Mouse (Mus musculus) c-Kit-negative CD71-positive TER-119-positive erythroid progenitor cells, embryonic 14.5 days (primary cell): ENCODE data around the gene Lamc1.

ENCODE experiments used
- DNase-seq: peaks from one replicate; pipeline ENCODE4 v3.0.0-alpha.2; 2013; ENCODE audit warnings: low read depth, low spot score

The Lamc1 gene

GRCm38 (mm10) chr1:153192379-153192778 is 140.2 kb downstream of the Lamc1 start:
- DNase-seq, result no peak

- no peak for DNase-seq
These were observed 140.7 kb downstream of the Lamc1 start for GRCm38 (mm10) chr1:153191943-153192329.

- DNase-seq, result no peak
These were observed 141.2 kb downstream of the Lamc1 start for GRCm38 (mm10) chr1:153191237-153191942.

DNA sequence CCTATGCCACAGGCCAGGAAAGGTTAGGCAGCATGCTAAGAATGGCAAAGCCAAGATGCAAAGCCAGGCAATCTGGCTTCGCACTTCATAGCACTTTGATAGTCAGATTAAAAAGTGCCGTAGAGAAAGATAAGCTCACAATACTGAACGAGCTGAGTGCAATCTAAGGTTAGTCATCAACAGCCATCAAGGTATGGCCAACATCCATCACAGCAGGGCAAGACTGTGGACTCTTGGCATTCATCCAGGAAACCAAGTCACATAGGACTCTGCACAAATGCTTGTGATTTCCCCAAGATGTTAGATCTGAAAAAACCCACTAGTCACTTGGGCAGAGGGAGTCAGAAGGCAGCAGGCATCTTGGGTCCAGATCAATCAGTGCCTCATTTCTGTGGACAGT is 144.5 kb downstream of the Lamc1 start:
- DNase-seq, result no peak

GRCm38 (mm10) chr1:153185828-153186803 is 146.5 kb downstream of the Lamc1 start, which contains the start of gene Lamc2:
TSS of gene Lamc2 (minus strand) at chr1:153186447.
- no peak for DNase-seq

- no peak for DNase-seq
These were observed 151.8 kb downstream of the Lamc1 start for GRCm38 (mm10) chr1:153180586-153181289.

GRCm38 (mm10) chr1:153180160-153180559 is 152.4 kb downstream of the Lamc1 start:
- DNase-seq, result no peak

DNA sequence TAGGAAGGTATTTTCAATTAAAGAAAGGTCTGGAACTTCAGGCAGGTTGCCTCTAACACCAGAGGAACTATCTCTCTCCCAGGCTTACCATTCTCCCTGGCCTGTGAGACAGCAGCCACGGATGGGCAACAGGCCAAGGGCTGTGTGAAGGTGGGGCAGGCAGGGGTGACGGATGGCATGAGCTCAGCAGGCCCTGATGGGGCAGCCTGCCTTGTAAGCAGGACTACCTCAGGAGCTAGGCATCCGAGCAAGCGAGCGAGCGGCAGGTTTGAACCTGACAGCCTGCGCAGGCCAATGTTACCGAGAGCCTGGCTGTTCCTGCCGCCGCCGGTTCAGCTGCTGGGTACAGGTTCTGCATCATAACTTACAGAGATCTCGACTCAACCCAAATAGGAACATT is 157.8 kb downstream of the Lamc1 start:
- no peak for DNase-seq

GRCm38 (mm10) chr1:153173276-153173675 is 159.3 kb downstream of the Lamc1 start:
- no peak for DNase-seq

GRCm38 (mm10) chr1:153172291-153172731 is 160.3 kb downstream of the Lamc1 start:
- no peak for DNase-seq

DNA sequence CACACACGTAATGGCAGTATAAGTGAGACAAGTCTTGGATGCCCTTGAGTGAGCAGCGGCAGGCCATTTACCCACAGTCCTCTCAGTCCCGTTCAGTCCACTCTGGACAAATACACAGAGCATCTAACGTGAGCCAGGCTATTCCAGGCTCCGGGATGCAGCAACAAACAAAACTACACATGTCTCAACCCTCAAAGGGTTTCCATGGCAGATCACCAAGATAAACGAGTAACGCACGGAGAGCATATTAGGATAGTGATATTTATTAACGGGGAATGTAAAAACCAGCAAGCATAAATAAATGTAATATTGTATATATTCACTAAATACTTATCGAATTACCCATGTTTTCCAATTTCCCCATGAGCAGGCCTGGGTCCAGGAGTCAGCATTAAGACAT is 161.6 kb downstream of the Lamc1 start:
- DNase-seq, result no peak
